28 mouse cellular contexts compared by ENCODE assay signal in genomic region chr6:61432703-61433102, GRCm38 (mm10).
DNase-seq lines count a peak whose midpoint lies in the region; ATAC-seq and TF ChIP-seq lines count a peak whose summit lies in the region.
"Had no signal": no experiment of that assay in that cellular context is flagged by ENCODE, and none has a peak within 500 bp of the region (broad histone marks: within the 10 kb centered on the region; RNA-seq: fewer than 3 reads in every experiment).

No protein-coding gene starts in this region.

- no peak overlapping the region for H3K27ac ChIP-seq in forebrain, embryonic 14.5 days (ENCODE audit: low read depth, low read length)
- no peak overlapping the region for H3K27ac ChIP-seq in forebrain, embryonic 11.5 days (ENCODE audit: low read depth, low read length)
- no peak overlapping the region for H3K27ac ChIP-seq in forebrain, postnatal 0 days (ENCODE audit: low read depth, low read length)
- no peak overlapping the region for H3K27ac ChIP-seq in forebrain, embryonic 13.5 days
- H3K27ac ChIP-seq in neural tube, embryonic 15.5 days (replicated peaks), result no peak overlapping the region
- H3K27ac ChIP-seq: embryonic facial prominence, embryonic 13.5 days; heart, embryonic 10.5 days; hindbrain, embryonic 14.5 days; hindbrain, postnatal 0 days had no signal

- 62% methylated on average over 3 of the region's 3 CpGs for WGBS in forebrain, embryonic 14.5 days
- 76% methylated on average over 3 of the region's 3 CpGs for WGBS in forebrain, embryonic 11.5 days
- 59% methylated on average over 3 of the region's 3 CpGs for WGBS in forebrain, postnatal 0 days
- WGBS in forebrain, embryonic 13.5 days, result 61% methylated on average over 3 of the region's 3 CpGs
- 62% methylated on average over 3 of the region's 3 CpGs for WGBS in neural tube, embryonic 15.5 days

- peaks cover 10% of the 10 kb centered on the region; the same call in 1 of the 2 replicates for H3K4me1 ChIP-seq in forebrain, embryonic 14.5 days (ENCODE audit: control insufficient read depth, insufficient read depth, low read length)
- no peaks in the 10 kb centered on the region for H3K4me1 ChIP-seq in forebrain, embryonic 11.5 days (replicated peaks; ENCODE audit: control insufficient read depth, insufficient read depth, low read length)
- peaks cover 6% of the 10 kb centered on the region; the same call in 1 of the 2 replicates for H3K4me1 ChIP-seq in forebrain, postnatal 0 days (ENCODE audit: insufficient read depth)
- H3K4me1 ChIP-seq in forebrain, embryonic 13.5 days, result peaks cover 19% of the 10 kb centered on the region
- peaks cover 9% of the 10 kb centered on the region for H3K4me1 ChIP-seq in neural tube, embryonic 15.5 days
- H3K4me1 ChIP-seq: heart, embryonic 10.5 days had no signal

- H3K4me2 ChIP-seq in forebrain, embryonic 14.5 days (ENCODE audit: low read length), result no peak overlapping the region
- no peak overlapping the region for H3K4me2 ChIP-seq in forebrain, embryonic 11.5 days (ENCODE audit: low read depth, low read length, severe bottlenecking)
- no peak overlapping the region for H3K4me2 ChIP-seq in forebrain, postnatal 0 days (ENCODE audit: low read depth)
- no peak overlapping the region for H3K4me2 ChIP-seq in forebrain, embryonic 13.5 days
- no peak overlapping the region for H3K4me2 ChIP-seq in neural tube, embryonic 15.5 days
- H3K4me2 ChIP-seq: embryonic facial prominence, embryonic 13.5 days; heart, embryonic 13.5 days; hindbrain, embryonic 14.5 days had no signal

- no peaks in the 10 kb centered on the region for H3K9me3 ChIP-seq in forebrain, embryonic 14.5 days (replicated peaks; ENCODE audit: control insufficient read depth, low read length)
- H3K9me3 ChIP-seq in forebrain, embryonic 11.5 days (ENCODE audit: control insufficient read depth, low read length), result no peaks in the 10 kb centered on the region
- no peaks in the 10 kb centered on the region for H3K9me3 ChIP-seq in forebrain, postnatal 0 days (ENCODE audit: low read length)
- H3K9me3 ChIP-seq in forebrain, embryonic 13.5 days (replicated peaks), result no peaks in the 10 kb centered on the region
- H3K9me3 ChIP-seq in neural tube, embryonic 15.5 days (replicated peaks), result no peaks in the 10 kb centered on the region
- H3K9me3 ChIP-seq: embryonic facial prominence, embryonic 13.5 days; G1E; heart, embryonic 10.5 days; heart, embryonic 13.5 days had no signal

- no peak for TF ChIP-seq CTCF in forebrain, postnatal 0 days (IDR thresholded peaks at IDR 0.05; ENCODE audit: low read depth)

- DNase-seq in forebrain, embryonic 14.5 days (ENCODE audit: low spot score), result peak; percentile 16
- no peak for DNase-seq in forebrain, embryonic 11.5 days (ENCODE audit: low spot score)
- DNase-seq in forebrain, postnatal 0 days, result no peak
- no peak for DNase-seq in neural tube, embryonic 10.5 days (ENCODE audit: extremely low spot score, low spot score)
- no peak for DNase-seq in kidney, postnatal 4 days
- DNase-seq: adrenal gland, postnatal 10 days; adrenal gland, postnatal 36 days; B cell, adult 2 months; cerebellum, adult 11 months; cerebellum, adult 2 months; cerebellum, adult 9-11 months; cerebellum, postnatal 25 days; gastrocnemius, postnatal 25 days; heart, adult 18-20 months; heart, postnatal 14 days; heart, postnatal 4 days had no signal

- no peaks in the 10 kb centered on the region for H3K36me3 ChIP-seq in forebrain, embryonic 14.5 days (ENCODE audit: control insufficient read depth, insufficient read depth, low read length)
- H3K36me3 ChIP-seq in forebrain, embryonic 11.5 days (ENCODE audit: control insufficient read depth, insufficient read depth, low read length), result no peaks in the 10 kb centered on the region
- no peaks in the 10 kb centered on the region for H3K36me3 ChIP-seq in forebrain, postnatal 0 days (ENCODE audit: insufficient read depth)
- no peaks in the 10 kb centered on the region for H3K36me3 ChIP-seq in forebrain, embryonic 13.5 days (ENCODE audit: poor library complexity, severe bottlenecking)
- H3K36me3 ChIP-seq in neural tube, embryonic 15.5 days, result no peaks in the 10 kb centered on the region
- H3K36me3 ChIP-seq: embryonic facial prominence, embryonic 13.5 days; G1E; heart, embryonic 10.5 days; heart, embryonic 13.5 days had no signal

- no peaks in the 10 kb centered on the region for H3K27me3 ChIP-seq in forebrain, embryonic 14.5 days (replicated peaks; ENCODE audit: control insufficient read depth, insufficient read depth, low read length)
- no peaks in the 10 kb centered on the region for H3K27me3 ChIP-seq in forebrain, embryonic 11.5 days (ENCODE audit: control insufficient read depth, insufficient read depth, low read length)
- no peaks in the 10 kb centered on the region for H3K27me3 ChIP-seq in forebrain, postnatal 0 days (ENCODE audit: insufficient read depth, low read length)
- H3K27me3 ChIP-seq in forebrain, embryonic 13.5 days, result no peaks in the 10 kb centered on the region
- H3K27me3 ChIP-seq in neural tube, embryonic 15.5 days (replicated peaks), result no peaks in the 10 kb centered on the region
- H3K27me3 ChIP-seq: CH12.LX; embryonic facial prominence, embryonic 13.5 days; heart, embryonic 13.5 days; Patski had no signal

- 0 out of 2 replicates have a peak, but pooled peaks have one; percentile 48 for ATAC-seq in forebrain, embryonic 14.5 days
- no peak for ATAC-seq in forebrain, embryonic 11.5 days (replicated peaks; ENCODE audit: low FRiP score)
- ATAC-seq in forebrain, postnatal 0 days, result peak; percentile 59; the same call in 1 of the 2 replicates
- no peak for ATAC-seq in forebrain, embryonic 13.5 days
- ATAC-seq in neural tube, embryonic 15.5 days (ENCODE audit: low FRiP score), result 0 out of 2 replicates have a peak, but pooled peaks have one; percentile 24
- ATAC-seq: hindbrain, postnatal 0 days; inflammation-experienced regulatory T-cells, adult 6 months; intestine, embryonic 16.5 days; Patski had no signal

- no peak overlapping the region for H3K4me3 ChIP-seq in forebrain, embryonic 14.5 days (ENCODE audit: low read depth, low read length)
- no peak overlapping the region for H3K4me3 ChIP-seq in forebrain, embryonic 11.5 days (ENCODE audit: low read depth, low read length)
- no peak overlapping the region for H3K4me3 ChIP-seq in forebrain, postnatal 0 days (ENCODE audit: low read depth, low read length)
- no peak overlapping the region for H3K4me3 ChIP-seq in forebrain, embryonic 13.5 days
- no peak overlapping the region for H3K4me3 ChIP-seq in neural tube, embryonic 15.5 days (replicated peaks)
- H3K4me3 ChIP-seq: embryonic facial prominence, embryonic 13.5 days; heart, embryonic 10.5 days; heart, embryonic 13.5 days had no signal

- no peak overlapping the region for H3K9ac ChIP-seq in forebrain, embryonic 14.5 days (ENCODE audit: low read length)
- H3K9ac ChIP-seq in forebrain, embryonic 11.5 days (ENCODE audit: low read length), result no peak overlapping the region
- no peak overlapping the region for H3K9ac ChIP-seq in forebrain, postnatal 0 days
- H3K9ac ChIP-seq in forebrain, embryonic 13.5 days, result no peak overlapping the region
- H3K9ac ChIP-seq in neural tube, embryonic 15.5 days (replicated peaks), result no peak overlapping the region
- H3K9ac ChIP-seq: embryonic facial prominence, embryonic 13.5 days; heart, embryonic 13.5 days; hindbrain, embryonic 14.5 days had no signal

Comparison
In these comparisons a context has a peak if more than half of its experiments do, and no peak if none do; other contexts are left out.
1. ATAC-seq: peak in forebrain, embryonic 14.5 days (single experiment), forebrain, postnatal 0 days (single experiment) and neural tube, embryonic 15.5 days (single experiment); none in forebrain, embryonic 11.5 days (single experiment) and forebrain, embryonic 13.5 days (single experiment).